36 mouse cellular contexts compared by ENCODE assay signal in genomic region chr6:18866018-18866417, GRCm38 (mm10). TPM values are rescaled to one million over a fixed set of nuclear protein-coding genes. Genes with fewer than 3 reads are reported as not detected.
"Had no signal": no experiment of that assay in that cellular context is flagged by ENCODE, and none has a peak within 500 bp of the region (broad histone marks: within the 10 kb centered on the region; RNA-seq: fewer than 3 reads in every experiment).

Gene Ankrd7 (plus strand): TSS chr6:18866318.

- H3K27ac ChIP-seq: heart, adult 2 months; heart, embryonic 13.5 days; heart, embryonic 15.5 days; hindbrain, embryonic 13.5 days; hindbrain, embryonic 15.5 days; hindbrain, postnatal 0 days; kidney, embryonic 15.5 days; kidney, postnatal 0 days; limb, embryonic 13.5 days; limb, embryonic 15.5 days; liver, embryonic 12.5 days; liver, embryonic 14.5 days had no signal

- H3K4me3 ChIP-seq: heart, adult 2 months; heart, embryonic 13.5 days; heart, embryonic 15.5 days; hindbrain, embryonic 13.5 days; hindbrain, embryonic 15.5 days; kidney, embryonic 15.5 days; limb, embryonic 13.5 days; limb, embryonic 15.5 days; liver, embryonic 12.5 days had no signal

- H3K36me3 ChIP-seq: heart, embryonic 13.5 days; heart, embryonic 15.5 days; hindbrain, embryonic 13.5 days; hindbrain, embryonic 15.5 days; kidney, embryonic 15.5 days; limb, embryonic 13.5 days; limb, embryonic 15.5 days; liver, embryonic 12.5 days had no signal

- ATAC-seq: hindbrain, postnatal 0 days; intestine, embryonic 16.5 days; liver, embryonic 12.5 days had no signal

- H3K4me1 ChIP-seq: heart, embryonic 13.5 days; heart, embryonic 15.5 days; hindbrain, embryonic 13.5 days; hindbrain, embryonic 15.5 days; kidney, embryonic 15.5 days; limb, embryonic 13.5 days; limb, embryonic 15.5 days; liver, embryonic 12.5 days had no signal

- DNase-seq: gastrocnemius, postnatal 14 days; gastrocnemius, postnatal 36 days; heart, adult 2 months; heart, postnatal 14 days; heart, postnatal 36 days; kidney, adult 11 months; kidney, adult 2 months; kidney, adult 9 months; kidney, postnatal 14 days; kidney, postnatal 36 days had no signal

- H3K27me3 ChIP-seq: heart, embryonic 13.5 days; heart, embryonic 15.5 days; hindbrain, embryonic 13.5 days; hindbrain, embryonic 15.5 days; kidney, embryonic 15.5 days; limb, embryonic 13.5 days; limb, embryonic 15.5 days; liver, embryonic 12.5 days had no signal

RNA-seq across cellular contexts. Expression of gene Ankrd7, which starts in this region (rescaled TPM):
- total RNA-seq: gastrocnemius, adult 18-20 months; gastrocnemius, adult 8-10 months; gastrocnemius, postnatal 14 days; gastrocnemius, postnatal 36 days; heart, adult 2 months; heart, postnatal 14 days; heart, postnatal 36 days; hematopoietic stem cell, adult 5-6 weeks; hindbrain, postnatal 0 days; layer of hippocampus, adult 8-10 months; layer of hippocampus, postnatal 10 days; layer of hippocampus, postnatal 25 days; left cerebral cortex, adult 18-20 months; left cerebral cortex, postnatal 14 days; left cerebral cortex, postnatal 36 days; liver, adult 2 months had no signal
- polyA plus RNA-seq: gonadal fat pad, adult 2 months; heart, adult 2 months; heart, embryonic 13.5 days; heart, embryonic 15.5 days; heart, postnatal 0 days; hindbrain, embryonic 13.5 days; hindbrain, postnatal 0 days; intestine, embryonic 14.5 days; intestine, embryonic 16.5 days; kidney, adult 2 months; kidney, postnatal 0 days; large intestine, adult 2 months; liver, adult 2 months had no signal
